Mouse (Mus musculus) MEL (cell line): ENCODE results near the gene Mcoln1. TPM values are rescaled to one million over a fixed set of nuclear protein-coding genes. Genes with fewer than 3 reads are reported as not detected.
A peak's percentile ranks its signal among the peaks of the same experiment; 100 is the strongest.

Experiments
- DNase-seq: peaks from one replicate; pipeline ENCODE4 v3.0.0; 2011; ENCODE audit warnings: low read depth, low spot score
- H3K27ac ChIP-seq: 2 replicates; pipeline ENCODE4 v1.5.1; 2012; ENCODE audit warnings: low read depth, mild to moderate bottlenecking, control low read depth, low read length, moderate library complexity; ENCODE audit not compliant: control insufficient read depth
- H3K27me3 ChIP-seq, 2 experiments: fragments of 150-350 bp in 1 of 2; sonication (generic) in 1 of 2; 2 replicates each; pipeline ENCODE4 v1.6.1; 2012; ENCODE audit warnings: low read length in 2 of 2, mild to moderate bottlenecking in 2 of 2, improper control_type of control experiment in 1 of 2, moderate library complexity in 1 of 2; ENCODE audit not compliant: insufficient read depth in 2 of 2, control insufficient read depth in 1 of 2
- H3K36me3 ChIP-seq, 2 experiments: 2 replicates each; pipeline ENCODE4 v1.6.1; 2012 to 2014; ENCODE audit warnings: low read length in 2 of 2, improper control_type of control experiment in 1 of 2, inconsistent platforms in 1 of 2, mild to moderate bottlenecking in 1 of 2; ENCODE audit not compliant: insufficient read depth in 2 of 2, control insufficient read depth in 1 of 2
- H3K4me1 ChIP-seq, 2 experiments: fragments of 150-350 bp in 1 of 2; sonication (generic) in 1 of 2; 2 replicates each; pipeline ENCODE4 v1.6.1; 2012; ENCODE audit warnings: low read length in 2 of 2, improper control_type of control experiment in 1 of 2, mild to moderate bottlenecking in 1 of 2; ENCODE audit not compliant: insufficient read depth in 2 of 2, control insufficient read depth in 1 of 2
- H3K4me3 ChIP-seq, 2 experiments: fragments of 150-350 bp in 1 of 2; sonication (generic) in 1 of 2; 2 replicates each; pipeline ENCODE4 v1.5.1; 2012; ENCODE audit warnings: low read depth in 2 of 2, low read length in 2 of 2, mild to moderate bottlenecking in 2 of 2, moderate library complexity in 2 of 2, control low read depth in 1 of 2, improper control_type of control experiment in 1 of 2; ENCODE audit not compliant: control insufficient read depth in 1 of 2, insufficient read depth in 1 of 2
- H3K79me2 ChIP-seq: 2 replicates; pipeline ENCODE4 v1.6.1; 2012; ENCODE audit warnings: mild to moderate bottlenecking, low read length, moderate library complexity; ENCODE audit not compliant: control insufficient read depth, poor library complexity, insufficient read depth
- H3K9ac ChIP-seq: 2 replicates; pipeline ENCODE4 v1.6.1; 2012; ENCODE audit warnings: low read depth, mild to moderate bottlenecking, control low read depth, low read length, moderate library complexity; ENCODE audit not compliant: control insufficient read depth, poor library complexity, severe bottlenecking
- H3K9me3 ChIP-seq: fragments of 150-350 bp; sonication (generic); replicated peaks from 2 replicates; pipeline ENCODE4 v1.6.1; 2012; ENCODE audit warnings: mild to moderate bottlenecking, low read length, improper control_type of control experiment, moderate library complexity; ENCODE audit not compliant: insufficient read depth
- CTCF ChIP-seq, 3 experiments: IDR thresholded peaks in 2 of 3; conservative IDR thresholded peaks in 1 of 3; 2 replicates each; pipeline ENCODE4 v1.5.1; 2011 to 2012; ENCODE audit warnings: low read length in 3 of 3, low read depth in 2 of 3, mild to moderate bottlenecking in 2 of 3, improper control_type of control experiment in 1 of 3, inconsistent platforms in 1 of 3, mixed read lengths in 1 of 3, moderate library complexity in 1 of 3; ENCODE audit not compliant: control insufficient read depth in 1 of 3, insufficient read depth in 1 of 3, poor library complexity in 1 of 3, severe bottlenecking in 1 of 3
- E2F4 ChIP-seq: IDR thresholded peaks from 2 replicates; pipeline ENCODE4 v1.6.1; 2011; ENCODE audit warnings: low read depth, low read length, improper control_type of control experiment, borderline replicate concordance
- ETS1 ChIP-seq: IDR thresholded peaks from 2 replicates; pipeline ENCODE4 v1.6.1; 2012; ENCODE audit warnings: low read depth, mild to moderate bottlenecking, inconsistent platforms, low read length, improper control_type of control experiment, moderate library complexity
- GABPA ChIP-seq: IDR thresholded peaks from 2 replicates; pipeline ENCODE4 v1.6.1; 2012; ENCODE audit warnings: low read depth, mild to moderate bottlenecking, inconsistent platforms, low read length, improper control_type of control experiment, moderate library complexity
- JUND ChIP-seq: IDR thresholded peaks from 2 replicates; pipeline ENCODE4 v1.6.1; 2011; ENCODE audit warnings: low read depth, mild to moderate bottlenecking, improper control_type of control experiment, low read length
- KAT2A ChIP-seq: conservative IDR thresholded peaks from 2 replicates; pipeline ENCODE4 v1.6.1; 2012; ENCODE audit warnings: low read depth, low read length, improper control_type of control experiment, inconsistent platforms
- MAZ ChIP-seq: IDR thresholded peaks from 2 replicates; pipeline ENCODE4 v1.6.1; 2012; ENCODE audit warnings: low read depth, mild to moderate bottlenecking, inconsistent platforms, low read length, improper control_type of control experiment
- MEF2A ChIP-seq: IDR thresholded peaks from 2 replicates; pipeline ENCODE4 v1.6.1; 2014; ENCODE audit warnings: low read depth, mild to moderate bottlenecking, inconsistent platforms, low read length, improper control_type of control experiment; ENCODE audit not compliant: poor library complexity, insufficient replicate concordance, severe bottlenecking; ENCODE audit errors: extremely low read depth
- MXI1 ChIP-seq: IDR thresholded peaks from 2 replicates; pipeline ENCODE4 v1.6.1; 2011; ENCODE audit warnings: mild to moderate bottlenecking, low read depth, low read length, improper control_type of control experiment
- MYB ChIP-seq: IDR thresholded peaks from 2 replicates; pipeline ENCODE4 v1.6.1; 2011; ENCODE audit warnings: mild to moderate bottlenecking, low read depth, low read length, improper control_type of control experiment
- NELFE ChIP-seq: IDR thresholded peaks from 2 replicates; pipeline ENCODE4 v1.6.1; 2011; ENCODE audit warnings: low read depth, low read length, improper control_type of control experiment
- POLR2A ChIP-seq, 2 experiments: IDR thresholded peaks; 2 replicates each; pipeline ENCODE4 v1.6.1; 2011 to 2012; ENCODE audit warnings: low read length in 2 of 2, mild to moderate bottlenecking in 2 of 2, control low read depth in 1 of 2, improper control_type of control experiment in 1 of 2, low read depth in 1 of 2, moderate library complexity in 1 of 2; ENCODE audit not compliant: control insufficient read depth in 1 of 2, insufficient read depth in 1 of 2, poor library complexity in 1 of 2
- POLR2AphosphoS2 ChIP-seq: IDR thresholded peaks from 2 replicates; pipeline ENCODE4 v1.6.1; 2011; ENCODE audit warnings: low read length, improper control_type of control experiment
- POLR2AphosphoS5 ChIP-seq: IDR thresholded peaks from 2 replicates; pipeline ENCODE4 v1.6.1; 2012; ENCODE audit warnings: low read depth, borderline replicate concordance, mild to moderate bottlenecking, inconsistent platforms, low read length, moderate library complexity, mixed read lengths
- SIN3A ChIP-seq: IDR thresholded peaks from 2 replicates; pipeline ENCODE4 v1.6.1; 2012; ENCODE audit warnings: low read length, improper control_type of control experiment, inconsistent platforms
- SMC3 ChIP-seq: IDR thresholded peaks from 2 replicates; pipeline ENCODE4 v1.6.1; 2011; ENCODE audit warnings: low read depth, low read length, improper control_type of control experiment
- TBP ChIP-seq: IDR thresholded peaks from 2 replicates; pipeline ENCODE4 v1.8.0; 2011; ENCODE audit warnings: low read depth, low read length, improper control_type of control experiment
- USF1 ChIP-seq: IDR thresholded peaks from 2 replicates; pipeline ENCODE4 v1.6.1; 2014; ENCODE audit warnings: low read depth, mild to moderate bottlenecking, inconsistent platforms, low read length, improper control_type of control experiment, moderate library complexity
- USF2 ChIP-seq, 2 experiments: IDR thresholded peaks; 2 replicates each; pipeline ENCODE4 v1.6.1; 2011 to 2012; ENCODE audit warnings: improper control_type of control experiment in 2 of 2, low read length in 2 of 2, borderline replicate concordance in 1 of 2, inconsistent platforms in 1 of 2, low read depth in 1 of 2, mild to moderate bottlenecking in 1 of 2; ENCODE audit not compliant: insufficient read depth in 1 of 2
- ZMIZ1 ChIP-seq: IDR thresholded peaks from 2 replicates; pipeline ENCODE4 v1.6.1; 2012; ENCODE audit warnings: low read depth, mild to moderate bottlenecking, inconsistent platforms, low read length, improper control_type of control experiment, moderate library complexity
- polyA plus RNA-seq, 2 experiments: library from polyadenylated mRNA; stranded (reverse) in 1 of 2; unstranded in 1 of 2; fragments of >175 nt in 1 of 2; fragments of >200 nt in 1 of 2; gene quantifications; 2 replicates each; pipeline versions ENCODE4 v1.2.1 to v1.2.4; 2012; ENCODE audit warnings: low replicate concordance in 2 of 2, low read depth in 1 of 2; ENCODE audit not compliant: insufficient read length in 2 of 2, insufficient read depth in 1 of 2, missing spikeins in 1 of 2
- total RNA-seq: library from RNA; depleted of rRNA; stranded (reverse); fragments of 300-350 nt; gene quantifications from 2 replicates; pipeline ENCODE4 v1.2.3, GENCODE M21; 2012; rRNA removed

Mcoln1 gene
- total and polyA plus RNA-seq, 3 experiments, result 18.0 to 47.6 TPM; not detected in 1

GRCm38 (mm10) chr8:3552240-3552639 lies 52.0 kb downstream of the Mcoln1 start:
- H3K27ac ChIP-seq, result no peak overlapping the region
- no peaks in the 10 kb centered on the region for H3K9me3 ChIP-seq
- DNase-seq, result no peak
- no peak overlapping the region for H3K4me3 ChIP-seq
- H3K36me3 ChIP-seq, result no peaks in the 10 kb centered on the region
- H3K27me3 ChIP-seq, result no peaks in the 10 kb centered on the region
- TF ChIP-seq ZMIZ1 (no peak), E2F4 (no peak), POLR2AphosphoS5 (no peak), MXI1 (no peak), NELFE (no peak), MAZ (no peak), POLR2AphosphoS2 (no peak), ETS1 (no peak), MEF2A (no peak), SIN3A (no peak), MYB (no peak), KAT2A (no peak), CTCF (IDR thresholded peaks at IDR 0.05 in 2 of 3, conservative IDR thresholded peaks at IDR 0.05 in 1 of 3; ENCODE audit: control insufficient read depth in 1 of 3, insufficient read depth in 1 of 3, low read depth in 2 of 3, low read length in 3 of 3, poor library complexity in 1 of 3, severe bottlenecking in 1 of 3) (no peak), GABPA (no peak), JUND (no peak), SMC3 (no peak), USF2 (IDR thresholded peaks at IDR 0.05; ENCODE audit: borderline replicate concordance in 1 of 2, insufficient read depth in 1 of 2, low read depth in 1 of 2, low read length in 2 of 2) (no peak), USF1 (no peak), TBP (no peak)
- H3K79me2 ChIP-seq, result no peaks in the 10 kb centered on the region
- no peaks in the 10 kb centered on the region for H3K4me1 ChIP-seq
- no peak overlapping the region for H3K9ac ChIP-seq

- no peaks in the 10 kb centered on the region for H3K36me3 ChIP-seq
- TF ChIP-seq ETS1 (no peak), POLR2A (IDR thresholded peaks at IDR 0.05; ENCODE audit: control insufficient read depth in 1 of 2, insufficient read depth in 1 of 2, low read depth in 1 of 2, low read length in 2 of 2, poor library complexity in 1 of 2) (no peak), NELFE (no peak), MYB (no peak)
- H3K79me2 ChIP-seq, result no peaks in the 10 kb centered on the region
- peak; percentile 25 for DNase-seq
- H3K9ac ChIP-seq, result no peak overlapping the region
- H3K4me1 ChIP-seq, result no peaks in the 10 kb centered on the region
- H3K27me3 ChIP-seq, result no peaks in the 10 kb centered on the region
- H3K4me3 ChIP-seq, result no peak overlapping the region
- no peak overlapping the region for H3K27ac ChIP-seq
- H3K9me3 ChIP-seq, result no peaks in the 10 kb centered on the region
Observed at GRCm38 (mm10) chr8:3556114-3556513, 55.9 kb downstream of the Mcoln1 start.

Other genes with a start within 250 kb of the Mcoln1 start
- gene Insr, start 220.8 kb upstream of the Mcoln1 start, total RNA-seq, result 5.2 and 5.3 TPM in 2 replicates
- gene Insr, start 220.8 kb upstream of the Mcoln1 start, polyA plus RNA-seq, result 1 to 10 TPM in 1 of 2 experiments, not detected in 1; 7.6 TPM
- gene A430078G23Rik, start 147.0 kb upstream of the Mcoln1 start, total RNA-seq, result 2.0 and 2.8 TPM in 2 replicates
- gene A430078G23Rik, start 147.0 kb upstream of the Mcoln1 start, polyA plus RNA-seq, result 1 to 10 TPM in 1 of 2 experiments, not detected in 1; 3.8 TPM
- gene Arhgef18, start 107.5 kb upstream of the Mcoln1 start, total RNA-seq, result 2.4 and 3.0 TPM in 2 replicates
- gene Arhgef18, start 107.5 kb upstream of the Mcoln1 start, polyA plus RNA-seq, result 1 to 10 TPM in 1 of 2 experiments, not detected in 1; 6.6 TPM
- 0.20 and 0.35 TPM in 2 replicates for gene Pex11g, start 32.8 kb upstream of the Mcoln1 start, total RNA-seq
- 1 to 10 TPM in 1 of 2 experiments, not detected in 1; 1.4 TPM for gene Pex11g, start 32.8 kb upstream of the Mcoln1 start, polyA plus RNA-seq
- 0.12 TPM in 1 of 2 replicates, not detected in the other for gene Tex45, start 29.6 kb upstream of the Mcoln1 start, total RNA-seq
- gene Tex45, start 29.6 kb upstream of the Mcoln1 start, polyA plus RNA-seq, result under 1 TPM in 1 of 2 experiments, not detected in 1; 0.06 TPM
- gene Zfp358, start 7.3 kb upstream of the Mcoln1 start, total RNA-seq, result 5.0 and 5.2 TPM in 2 replicates
- gene Zfp358, start 7.3 kb upstream of the Mcoln1 start, polyA plus RNA-seq, result 10 to 100 TPM in 1 of 2 experiments, not detected in 1; 12.0 TPM
- gene Pnpla6, start 14.9 kb downstream of the Mcoln1 start, total RNA-seq, result 7.6 and 8.6 TPM in 2 replicates
- gene Pnpla6, start 14.9 kb downstream of the Mcoln1 start, polyA plus RNA-seq, result 10 to 100 TPM in 1 of 2 experiments, not detected in 1; 16.5 TPM
- gene C330021F23Rik, start 67.5 kb downstream of the Mcoln1 start, total RNA-seq, result 0.56 and 1.2 TPM in 2 replicates
- gene C330021F23Rik, start 67.5 kb downstream of the Mcoln1 start, polyA plus RNA-seq, result under 1 TPM in 1 of 2 experiments, not detected in 1; 0.53 TPM
- 0.36 and 0.62 TPM in 2 replicates for gene Camsap3, start 86.8 kb downstream of the Mcoln1 start, total RNA-seq
- gene Camsap3, start 86.8 kb downstream of the Mcoln1 start, polyA plus RNA-seq, result 1 to 10 TPM in 1 of 2 experiments, not detected in 1; 5.1 TPM
- 60.6 and 68.1 TPM in 2 replicates for gene Xab2, start 120.9 kb downstream of the Mcoln1 start, total RNA-seq
- 10 to 100 TPM; 54.8 to 90.4 TPM for gene Xab2, start 120.9 kb downstream of the Mcoln1 start, polyA plus RNA-seq
- 52.8 and 58.7 TPM in 2 replicates for gene Pet100, start 121.1 kb downstream of the Mcoln1 start, total RNA-seq
- 10 to 100 TPM in 1 of 2 experiments, not detected in 1; 64.2 TPM for gene Pet100, start 121.1 kb downstream of the Mcoln1 start, polyA plus RNA-seq
- 0.29 and 0.54 TPM in 2 replicates for gene Pcp2, start 125.1 kb downstream of the Mcoln1 start, total RNA-seq
- under 1 TPM in 1 of 2 experiments, not detected in 1; 0.35 TPM for gene Pcp2, start 125.1 kb downstream of the Mcoln1 start, polyA plus RNA-seq
- gene Stxbp2, start 130.5 kb downstream of the Mcoln1 start, total RNA-seq, result 81.1 and 82.1 TPM in 2 replicates
- 100 to 1,000 TPM; 117 to 186 TPM for gene Stxbp2, start 130.5 kb downstream of the Mcoln1 start, polyA plus RNA-seq
- gene Retn, start 155.3 kb downstream of the Mcoln1 start, total RNA-seq, result 0.23 and 0.33 TPM in 2 replicates
- gene Retn, start 155.3 kb downstream of the Mcoln1 start, polyA plus RNA-seq, result 1 to 10 TPM in 1 of 2 experiments, not detected in 1; 1.1 TPM
- not detected in 2 replicates for gene Mcemp1, start 165.3 kb downstream of the Mcoln1 start, total RNA-seq
- not detected for gene Mcemp1, start 165.3 kb downstream of the Mcoln1 start, polyA plus RNA-seq
- 0.59 TPM in 1 of 2 replicates, not detected in the other for gene Fcor, start 171.9 kb downstream of the Mcoln1 start, total RNA-seq
- under 1 TPM in 1 of 2 experiments, not detected in 1; 0.84 TPM for gene Fcor, start 171.9 kb downstream of the Mcoln1 start, polyA plus RNA-seq
- 41.9 and 48.6 TPM in 2 replicates for gene Trappc5, start 175.8 kb downstream of the Mcoln1 start, total RNA-seq
- gene Trappc5, start 175.8 kb downstream of the Mcoln1 start, polyA plus RNA-seq, result 10 to 100 TPM in 1 of 2 experiments, not detected in 1; 43.0 TPM
- not detected in 2 replicates for gene Fcer2a, start 193.7 kb downstream of the Mcoln1 start, total RNA-seq
- under 1 TPM in 1 of 2 experiments, not detected in 1; 0.07 TPM for gene Fcer2a, start 193.7 kb downstream of the Mcoln1 start, polyA plus RNA-seq
- gene Clec4g, start 220.2 kb downstream of the Mcoln1 start, total RNA-seq, result not detected in 2 replicates
- gene Clec4g, start 220.2 kb downstream of the Mcoln1 start, polyA plus RNA-seq, result not detected
- gene Cd209a, start 248.5 kb downstream of the Mcoln1 start, total RNA-seq, result not detected in 2 replicates
- gene Cd209a, start 248.5 kb downstream of the Mcoln1 start, polyA plus RNA-seq, result not detected